Mouse (Mus musculus) neutrophil, adult 5-6 weeks (primary cell): ENCODE results near the gene Lamc1. TPM values are rescaled to one million over a fixed set of nuclear protein-coding genes. Genes with fewer than 3 reads are reported as not detected.
"Not testable (repeated sequence)": the region's sequence is repeated elsewhere in the genome, so short reads cannot be mapped to it uniquely, and the experiment has no call there.

ENCODE experiments used
- ATAC-seq: fragments of 151-379, 151-347 bp; 2 replicates; pipeline ENCODE4 v1.8.0; 2017; ENCODE audit warnings: mild to moderate bottlenecking, moderate TSS enrichment; ENCODE audit not compliant: insufficient number of reproducible peaks, poor library complexity, low FRiP score, severe bottlenecking; ENCODE audit errors: extremely low read depth
- total RNA-seq: library from RNA; stranded (forward); fragments of 200-1000 nt; gene quantifications from 2 replicates; pipeline ENCODE4 v1.2.3, GENCODE M21; 2017

Gene Lamc1
- total RNA-seq, 1 experiment from 2014 or later: 13.8 TPM

GRCm38 (mm10) chr1:153308179-153308914 is 24.2 kb downstream of the Lamc1 start:
- no peak for ATAC-seq

- ATAC-seq: no peak
Measured at GRCm38 (mm10) chr1:153307509-153308178, 24.9 kb downstream of the Lamc1 start.

GRCm38 (mm10) chr1:153305728-153306127 is 26.9 kb downstream of the Lamc1 start:
- not testable (repeated sequence) for ATAC-seq

GRCm38 (mm10) chr1:153305249-153305648 is 27.3 kb downstream of the Lamc1 start:
- ATAC-seq: not testable (repeated sequence)

GRCm38 (mm10) chr1:153299436-153299835 is 33.1 kb downstream of the Lamc1 start:
- peak; percentile 87 for ATAC-seq

GRCm38 (mm10) chr1:153297774-153298363 is 34.7 kb downstream of the Lamc1 start:
- ATAC-seq: not testable (repeated sequence)

- ATAC-seq: no peak
Measured at GRCm38 (mm10) chr1:153296035-153296434, 36.6 kb downstream of the Lamc1 start.

- no peak for ATAC-seq
Measured at GRCm38 (mm10) chr1:153292892-153293291, 39.7 kb downstream of the Lamc1 start.

- no peak for ATAC-seq
Measured at GRCm38 (mm10) chr1:153292202-153292601, 40.4 kb downstream of the Lamc1 start.

- ATAC-seq: no peak
Measured at GRCm38 (mm10) chr1:153291416-153291815, 41.2 kb downstream of the Lamc1 start.

- peak; percentile 86 for ATAC-seq
Measured at GRCm38 (mm10) chr1:153288010-153288409, 44.6 kb downstream of the Lamc1 start.

GRCm38 (mm10) chr1:153287443-153287842 is 45.1 kb downstream of the Lamc1 start:
- ATAC-seq: no peak

GRCm38 (mm10) chr1:153286216-153286615 is 46.4 kb downstream of the Lamc1 start:
- ATAC-seq: no peak

GRCm38 (mm10) chr1:153285188-153285587 is 47.4 kb downstream of the Lamc1 start:
- no peak for ATAC-seq

GRCm38 (mm10) chr1:153282342-153282975 is 50.1 kb downstream of the Lamc1 start:
- no peak for ATAC-seq

GRCm38 (mm10) chr1:153281483-153281882 is 51.1 kb downstream of the Lamc1 start:
- no peak for ATAC-seq

GRCm38 (mm10) chr1:153280411-153280810 is 52.2 kb downstream of the Lamc1 start:
- no peak for ATAC-seq

GRCm38 (mm10) chr1:153278028-153278613 is 54.5 kb downstream of the Lamc1 start:
- no peak for ATAC-seq

GRCm38 (mm10) chr1:153275466-153275865 is 57.1 kb downstream of the Lamc1 start:
- ATAC-seq: no peak
